Mouse (Mus musculus) liver, embryonic 14.5 days (tissue): ENCODE data around the gene Wfikkn2.

ENCODE experiments used
- CTCF ChIP-seq: IDR thresholded peaks from 2 replicates; pipeline ENCODE4 v1.5.1; 2016; ENCODE audit warnings: antibody characterized with exemption, low read depth, control low read depth
- EP300 ChIP-seq: IDR thresholded peaks from 2 replicates; pipeline ENCODE4 v1.6.1; 2016; ENCODE audit warnings: antibody characterized with exemption, low read depth

DNA sequence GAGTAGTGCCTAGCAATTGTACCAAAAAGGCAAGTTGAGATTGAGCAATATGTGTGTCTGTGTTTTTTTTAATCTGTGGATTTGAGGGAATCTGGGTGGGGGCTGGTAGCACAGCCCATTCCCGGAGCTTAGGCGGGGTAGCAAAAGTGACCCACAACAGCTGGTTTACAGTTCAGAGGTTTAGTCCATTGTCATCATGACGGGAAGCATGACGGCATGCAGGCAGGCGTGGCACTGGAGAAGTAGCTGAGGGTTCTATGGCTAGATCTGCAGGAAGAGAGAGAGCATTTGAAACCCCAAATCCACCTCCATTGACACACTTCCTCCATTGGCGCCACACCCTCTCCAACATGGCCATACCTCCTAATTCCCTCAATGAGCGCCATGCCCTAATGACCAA, 24.1 kb upstream of the Wfikkn2 start:
- no peak for TF ChIP-seq EP300
- TF ChIP-seq CTCF = no peak
